ENCODE assay signal across 16 mouse cellular contexts in the genomic region with DNA sequence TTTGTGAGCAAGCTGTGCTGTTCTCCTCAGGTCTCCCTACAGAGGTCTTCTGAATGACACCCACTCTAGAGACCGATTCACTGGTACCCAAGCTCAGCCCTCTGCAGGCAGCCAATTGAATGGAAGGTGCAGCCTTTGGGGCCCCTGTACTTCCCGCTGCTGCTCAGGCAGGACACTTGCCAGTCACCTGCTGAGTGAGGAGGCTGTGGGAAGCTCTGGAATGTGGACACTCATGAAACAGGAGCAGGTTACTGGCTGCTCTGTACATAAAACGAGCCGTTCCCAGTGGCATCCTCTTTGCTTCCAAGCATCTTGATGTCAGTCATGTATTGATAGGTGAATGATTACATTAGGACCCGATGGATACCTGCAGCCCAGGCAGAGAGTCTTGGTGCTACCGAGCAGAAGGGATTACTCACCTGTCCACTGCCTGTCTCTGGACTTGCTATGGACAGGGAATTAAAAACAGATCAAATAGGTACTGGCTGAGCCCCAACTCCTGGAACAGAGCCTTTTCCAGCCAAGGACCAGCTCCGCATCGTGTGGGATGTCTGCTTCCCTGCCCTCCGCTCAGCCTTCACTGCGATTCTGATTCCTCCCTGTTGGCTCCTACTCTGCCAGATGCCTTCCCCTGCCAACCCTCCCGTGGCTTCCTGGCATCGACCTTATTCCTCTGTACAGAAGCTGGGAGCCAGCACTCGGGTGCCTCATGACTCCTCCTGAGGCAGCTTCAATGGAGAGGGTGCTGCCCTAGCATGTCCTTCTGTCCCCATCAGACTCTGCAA.
DNase-seq lines count a peak whose midpoint lies in the region.
"Had no signal": no experiment of that assay in that cellular context is flagged by ENCODE, and none has a peak within 500 bp of the region (broad histone marks: within the 10 kb centered on the region; RNA-seq: fewer than 3 reads in every experiment).

No protein-coding gene starts in this region.

- intact Hi-C loops in gastrocnemius, postnatal 36 days (cut with DNase I): no loop called here

- peak; percentile 16 to 31 for DNase-seq in layer of hippocampus, postnatal 14 days (ENCODE audit: low spot score in 2 of 2)
- DNase-seq in layer of hippocampus, postnatal 25 days (ENCODE audit: extremely low spot score in 1 of 2, low spot score in 1 of 2): no peak
- DNase-seq in brain, adult 2 months (ENCODE audit: low read depth, low spot score): peak; percentile 54
- peak; percentile 57 for DNase-seq in cerebellum, adult 11 months
- peak; percentile 69 for DNase-seq in cerebellum, adult 9-11 months
- DNase-seq in testis, postnatal 14 days (ENCODE audit: low spot score): no peak
- DNase-seq in gastrocnemius, postnatal 36 days: no peak
- DNase-seq in kidney, postnatal 25 days: no peak
- DNase-seq: adrenal gland, adult 8-10 months; embryo, embryonic 11 days; heart, postnatal 4 days; kidney, adult 8-10 months; kidney, postnatal 14 days; right cerebral cortex, postnatal 25 days; spleen, adult 18-20 months; thymus, postnatal 25 days had no signal

Comparison
In these comparisons a context has a peak if more than half of its experiments do, and no peak if none do; other contexts are left out.
1. DNase-seq: peak in layer of hippocampus, postnatal 14 days (2 of 2), brain, adult 2 months (single experiment), cerebellum, adult 11 months (single experiment) and cerebellum, adult 9-11 months (single experiment); none in layer of hippocampus, postnatal 25 days (0 of 2), testis, postnatal 14 days (single experiment), gastrocnemius, postnatal 36 days (0 of 2) and kidney, postnatal 25 days (0 of 2).